Mouse (Mus musculus) kidney, adult 10 weeks (tissue): ENCODE results near the gene Polr3g. TPM values are rescaled to one million over a fixed set of nuclear protein-coding genes. Genes with fewer than 3 reads are reported as not detected.

ENCODE experiments used
- polyA plus RNA-seq: library from polyadenylated mRNA; stranded (reverse); fragments of 350-450 nt; fragmentation: Illumina TruSeq; extraction: RNeasy Lipid Tissue Mini Kit (QIAGEN cat#74804); gene quantifications from one replicate; pipeline ENCODE4 v1.2.3, GENCODE M21; 2014; ENCODE audit warnings: low read depth, low replicate concordance

Gene Polr3g
- 14.1 TPM for polyA plus RNA-seq

GRCm38 (mm10) chr13:81710775-81711545 lies at the start of gene Polr3g, which contains the start of gene Mblac2:
Polr3g (minus strand) TSS chr13:81711013.
Mblac2 (plus strand) TSS chr13:81711341.

DNA sequence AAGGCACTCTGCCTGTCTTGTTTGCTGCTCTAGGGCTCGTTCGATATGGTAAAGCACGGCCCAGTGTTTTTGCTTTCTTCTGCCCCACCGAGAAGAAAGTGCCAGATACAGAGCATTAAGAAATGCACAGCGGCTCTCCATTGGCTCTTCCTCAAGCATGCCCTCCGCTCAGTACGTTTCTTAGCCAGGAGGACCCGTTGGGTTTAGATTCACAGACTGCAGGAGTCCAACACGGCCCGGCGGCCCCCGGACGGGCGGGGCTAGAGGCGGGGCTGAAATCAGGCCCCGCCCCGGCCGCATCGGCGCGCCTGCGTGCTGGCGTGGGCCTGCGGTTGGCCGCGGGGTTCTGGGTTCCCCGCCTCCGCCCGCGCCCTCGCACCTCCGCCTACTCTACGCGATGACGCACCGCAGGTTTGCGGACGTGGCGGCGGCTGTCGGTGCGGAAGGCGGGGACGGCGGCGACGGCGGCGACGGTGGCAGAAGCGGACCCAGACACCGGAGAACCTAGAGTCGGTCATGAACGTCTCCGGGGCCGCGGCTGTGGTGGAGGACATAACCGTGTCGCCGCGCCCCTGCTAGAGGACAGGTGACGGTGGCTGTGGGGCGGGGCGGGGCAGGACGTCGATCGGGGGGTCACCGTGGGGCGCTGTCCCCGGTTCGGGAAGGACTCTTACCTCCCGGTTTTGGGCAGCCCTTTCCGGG lies 53.3 kb downstream of the Polr3g start, which contains the start of gene Lysmd3:
Gene Lysmd3 (plus strand): TSS at position 313 of the 702 bp plus-strand sequence.

DNA sequence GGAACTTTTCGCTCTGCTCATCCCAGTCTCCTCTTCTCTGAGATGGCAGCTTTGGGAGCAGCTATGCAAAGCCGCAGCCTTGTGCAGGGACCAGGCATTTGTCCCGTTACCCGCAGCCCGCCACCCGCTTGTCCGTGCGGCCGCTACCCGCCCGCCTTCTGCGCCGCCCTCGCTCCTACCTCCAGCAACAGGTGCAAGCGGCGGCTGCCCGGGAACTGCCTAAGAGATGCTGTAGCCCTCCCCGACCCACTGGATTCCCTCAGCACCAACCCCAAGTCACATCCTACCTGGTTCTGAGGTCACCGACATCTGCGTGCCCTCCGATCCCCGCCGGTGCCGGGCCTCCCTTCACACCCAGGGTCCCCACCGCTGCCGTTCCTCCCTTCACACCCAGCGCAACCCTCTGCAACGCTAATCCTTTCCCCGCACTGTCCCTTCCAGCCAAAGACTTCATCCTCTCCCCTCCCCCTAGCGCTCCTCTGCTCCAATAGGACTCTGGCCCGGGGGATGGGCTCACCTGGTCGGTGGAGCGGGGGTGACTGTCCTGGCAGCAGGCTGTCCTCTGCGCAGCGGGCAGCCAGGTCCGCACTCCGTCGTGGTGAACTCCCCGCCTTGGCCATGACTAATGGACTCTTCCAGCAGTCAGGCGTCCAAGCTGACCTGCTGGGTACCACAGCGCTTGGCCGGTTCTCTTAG lies 77.9 kb downstream of the Polr3g start, which contains the start of gene Adgrv1:
Gene Adgrv1 (minus strand): TSS at position 435 of the 696 bp plus-strand sequence.

Other genes starting within 250 kb of the Polr3g start
- 0.77 TPM for gene Adgrv1, start 77.9 kb downstream of the Polr3g start, polyA plus RNA-seq
- 59.7 TPM for gene Lysmd3, start 53.4 kb downstream of the Polr3g start, polyA plus RNA-seq
- gene Mblac2, start 328 bp upstream of the Polr3g start, polyA plus RNA-seq = 19.0 TPM
- gene Cetn3, start 72.1 kb upstream of the Polr3g start, polyA plus RNA-seq = 227 TPM